Mouse (Mus musculus) limb, embryonic 13.5 days (tissue): ENCODE measurements around the gene Gm45623. TPM values are rescaled to one million over a fixed set of nuclear protein-coding genes. Genes with fewer than 3 reads are reported as not detected.

Experiments used
- ATAC-seq: fragments of 200-750 bp; cut with Nextera tagmentation; 2 replicates; pipeline ENCODE4 v1.8.0; 2017; ENCODE audit warnings: low read depth, moderate number of reproducible peaks, moderate TSS enrichment; ENCODE audit not compliant: low FRiP score
- H3K27ac ChIP-seq: fragments of 300-500 bp; sonication (generic); 2 replicates; pipeline ENCODE4 v1.5.1; 2015; ENCODE audit warnings: inconsistent platforms, mild to moderate bottlenecking, moderate library complexity
- H3K27me3 ChIP-seq: fragments of 300-500 bp; sonication (generic); 2 replicates; pipeline ENCODE4 v1.6.1; 2015; ENCODE audit warnings: mild to moderate bottlenecking, inconsistent platforms
- H3K36me3 ChIP-seq: fragments of 300-500 bp; sonication (generic); 2 replicates; pipeline ENCODE4 v1.6.1; 2015; ENCODE audit warnings: inconsistent platforms, mild to moderate bottlenecking, moderate library complexity
- H3K4me1 ChIP-seq: fragments of 300-500 bp; sonication (generic); 2 replicates; pipeline ENCODE4 v1.6.1; 2015; ENCODE audit warnings: inconsistent platforms
- H3K4me2 ChIP-seq: fragments of 300-500 bp; sonication (generic); replicated peaks from 2 replicates; pipeline ENCODE4 v1.6.1; 2015; ENCODE audit warnings: inconsistent platforms, mild to moderate bottlenecking, moderate library complexity
- H3K4me3 ChIP-seq: fragments of 300-500 bp; sonication (generic); 2 replicates; pipeline ENCODE4 v1.5.1; 2015; ENCODE audit warnings: moderate library complexity, mild to moderate bottlenecking, inconsistent platforms
- H3K9ac ChIP-seq: fragments of 300-500 bp; sonication (generic); 2 replicates; pipeline ENCODE4 v1.6.1; 2015; ENCODE audit warnings: mild to moderate bottlenecking, inconsistent platforms
- H3K9me3 ChIP-seq: fragments of 300-500 bp; sonication (generic); 2 replicates; pipeline ENCODE4 v1.6.1; 2016; ENCODE audit warnings: inconsistent platforms
- WGBS: fragments of 180-500 bp; shearing (Covaris S2); methylation state at CpG from one replicate; pipeline ENCODE4 v1.1.7; 2015; 5-methylcytosine and 5-hydroxymethylcytosine counted together
- polyA plus RNA-seq: library from polyadenylated mRNA; unstranded; fragments of >200 nt; fragmentation: Nextera tagmentation; extraction: Ambion mirVana; gene quantifications from 2 replicates; pipeline ENCODE4 v1.2.1, GENCODE M21; 2015

Gm45623 gene
- polyA plus RNA-seq, 1 experiment from 2014 or later: 0.10 TPM

DNA sequence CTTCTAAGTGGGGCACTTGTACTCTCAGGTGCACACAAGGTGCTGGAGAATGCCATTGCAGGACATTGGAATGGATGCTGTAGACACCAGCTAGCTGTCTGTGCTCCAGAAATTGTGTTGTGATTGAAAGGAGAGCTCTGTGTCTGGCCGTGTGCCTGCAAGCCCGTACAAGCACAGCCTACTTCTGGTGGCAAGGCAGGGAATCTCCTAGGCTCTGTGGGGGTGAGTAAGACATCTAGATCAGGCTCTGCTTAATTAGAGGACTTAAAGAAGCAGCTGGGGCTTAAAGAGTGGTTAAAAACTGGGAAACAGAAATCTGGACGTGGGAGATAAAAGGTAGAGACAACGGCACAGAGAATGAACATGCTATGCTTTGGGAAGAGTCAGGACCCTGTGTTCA lies 46.0 kb downstream of the Gm45623 start:
- Histone ChIP-seq H3K9me3 (no peaks in the 10 kb centered on the region), H3K27me3 (no peaks in the 10 kb centered on the region), H3K9ac (no peak overlapping the region), H3K4me1 (peaks cover 52% of the 10 kb centered on the region), H3K4me3 (no peak overlapping the region), H3K27ac (no peak overlapping the region), H3K36me3 (peaks cover 42% of the 10 kb centered on the region), H3K4me2 (no peak overlapping the region)
- no peak for ATAC-seq
- 81% methylated on average over 4 of the region's 4 CpGs for WGBS

GRCm38 (mm10) chr13:56707111-56707510 lies 46.5 kb downstream of the Gm45623 start:
- H3K4me3 ChIP-seq: no peak overlapping the region
- no peak overlapping the region for H3K4me2 ChIP-seq
- ATAC-seq: no peak
- H3K27ac ChIP-seq: no peak overlapping the region
- no peak overlapping the region for H3K9ac ChIP-seq
- peaks cover 57% of the 10 kb centered on the region for H3K4me1 ChIP-seq
- peaks cover 37% of the 10 kb centered on the region for H3K36me3 ChIP-seq
- no peaks in the 10 kb centered on the region for H3K27me3 ChIP-seq
- no peaks in the 10 kb centered on the region for H3K9me3 ChIP-seq
- 91% methylated on average over 4 of the region's 4 CpGs for WGBS

DNA sequence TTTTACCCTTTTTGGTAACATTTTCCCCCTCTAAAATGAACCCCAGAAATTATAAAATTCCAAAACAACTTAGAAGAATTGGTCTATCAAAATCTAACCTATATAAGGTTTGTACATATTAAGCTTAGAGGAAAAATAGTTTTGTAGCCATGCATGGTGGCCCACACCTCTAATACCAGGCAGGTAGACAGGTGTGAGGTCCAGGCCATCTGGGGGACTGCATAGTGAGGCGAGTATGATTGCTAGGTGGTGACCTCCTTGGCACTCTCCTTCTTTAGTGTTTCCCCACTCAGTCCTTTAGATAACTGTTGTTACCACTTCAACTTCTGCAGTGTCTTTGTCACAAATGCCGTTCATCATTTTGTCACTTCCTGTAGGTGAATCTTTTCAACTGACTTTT lies 49.0 kb downstream of the Gm45623 start:
- no peak for ATAC-seq
- no peaks in the 10 kb centered on the region for H3K27me3 ChIP-seq
- 59% methylated on average over 2 of the region's 2 CpGs for WGBS
- H3K4me2 ChIP-seq: peak overlapping the region; percentile 82
- H3K4me1 ChIP-seq: peaks cover 73% of the 10 kb centered on the region
- H3K9me3 ChIP-seq: no peaks in the 10 kb centered on the region
- H3K27ac ChIP-seq: peak overlapping the region; percentile 48; the same call in 1 of the 2 replicates
- H3K36me3 ChIP-seq: peaks cover 28% of the 10 kb centered on the region
- H3K9ac ChIP-seq: peak overlapping the region; percentile 97
- peak overlapping the region; percentile 76 for H3K4me3 ChIP-seq

GRCm38 (mm10) chr13:56703871-56704321 lies 49.7 kb downstream of the Gm45623 start:
- H3K36me3 ChIP-seq: peaks cover 21% of the 10 kb centered on the region
- peaks cover 73% of the 10 kb centered on the region for H3K4me1 ChIP-seq
- H3K4me2 ChIP-seq: peak overlapping the region; percentile 82
- H3K9me3 ChIP-seq: no peaks in the 10 kb centered on the region
- no peak; the same call in 1 of the 2 replicates for ATAC-seq
- peak overlapping the region; percentile 97 for H3K9ac ChIP-seq
- H3K27me3 ChIP-seq: no peaks in the 10 kb centered on the region
- peak overlapping the region; percentile 76 for H3K4me3 ChIP-seq
- H3K27ac ChIP-seq: peak overlapping the region; percentile 99
- WGBS: 1% methylated on average over 11 of the region's 11 CpGs

DNA sequence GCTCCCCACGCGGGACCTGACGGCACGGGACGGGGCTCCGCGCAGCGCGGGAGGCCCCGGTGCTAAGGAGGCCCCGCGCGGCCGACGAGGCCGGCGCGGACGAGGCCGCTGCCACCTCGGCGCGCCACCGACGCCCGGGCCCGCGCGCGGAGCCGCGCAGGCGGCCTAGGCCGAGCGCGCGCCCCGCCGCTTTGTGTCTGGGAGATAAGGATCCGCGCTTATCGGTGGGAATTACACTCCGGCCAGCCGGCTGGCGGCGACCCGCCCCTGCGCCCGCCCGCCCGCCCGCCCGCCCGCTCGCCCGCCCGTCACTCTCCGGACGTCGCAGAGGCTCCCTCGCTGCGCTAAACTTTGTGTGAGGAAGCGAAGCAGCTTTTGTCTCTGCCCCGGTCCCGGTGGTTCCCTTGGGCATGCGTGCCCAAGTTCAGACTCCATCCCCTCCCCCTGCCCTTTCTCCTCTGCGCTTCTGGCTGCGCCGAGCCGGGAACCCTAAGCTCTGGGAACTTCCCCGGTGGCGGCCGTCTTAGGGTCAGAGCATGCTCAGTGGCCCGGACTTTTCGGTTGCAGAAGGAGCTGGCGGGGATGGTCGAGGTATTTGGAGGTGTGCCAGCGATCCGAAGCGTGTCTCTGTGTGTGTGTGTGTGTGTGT lies 50.3 kb downstream of the Gm45623 start:
- Histone ChIP-seq H3K4me1 (peaks cover 78% of the 10 kb centered on the region), H3K4me3 (peak overlapping the region; percentile 76), H3K27ac (peak overlapping the region; percentile 99), H3K27me3 (no peaks in the 10 kb centered on the region), H3K9me3 (no peaks in the 10 kb centered on the region), H3K9ac (peak overlapping the region; percentile 97), H3K4me2 (peak overlapping the region; percentile 82), H3K36me3 (peaks cover 17% of the 10 kb centered on the region)
- under 1% methylated on average over 75 of the region's 80 CpGs for WGBS
- peak; percentile 38 for ATAC-seq

DNA sequence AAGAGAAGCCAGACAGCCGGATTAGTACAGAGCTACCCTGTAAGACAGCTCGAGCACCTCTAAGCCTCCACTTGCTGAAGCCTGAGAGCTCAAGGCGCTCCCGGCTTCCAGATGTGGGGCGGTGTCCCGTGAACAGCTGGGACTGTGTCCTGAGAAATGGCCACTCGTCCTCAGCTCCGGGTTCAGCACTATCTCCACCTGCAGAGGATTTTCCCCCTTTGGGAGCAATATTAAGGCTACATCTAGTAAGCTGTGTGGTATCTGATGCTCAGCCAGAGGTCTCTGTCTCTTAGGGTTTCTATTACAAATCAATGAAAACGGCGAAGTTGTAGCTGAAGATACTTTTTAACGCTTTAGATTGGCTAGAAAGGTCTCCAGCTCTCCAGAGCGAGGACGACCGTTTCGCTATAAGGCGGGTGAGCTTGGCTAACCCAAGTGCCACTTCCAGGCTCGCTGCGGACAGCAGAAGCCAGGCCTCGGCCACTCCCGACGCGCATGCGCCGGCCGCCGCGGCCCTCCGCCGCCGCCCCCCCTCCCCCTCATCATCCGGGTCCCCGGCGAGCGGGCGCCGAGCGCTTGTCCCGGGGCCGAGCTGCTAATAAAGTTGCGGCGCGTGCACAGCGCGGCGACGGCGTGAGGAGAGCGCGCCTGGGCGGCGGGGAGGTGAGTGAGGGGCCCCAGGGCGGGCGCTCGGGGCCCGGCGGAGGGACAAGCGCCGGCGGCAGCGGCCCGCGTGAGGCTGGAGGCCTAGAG lies 51.0 kb downstream of the Gm45623 start, which contains the start of gene Smad5:
Gene Smad5 (plus strand): TSS at position 542 of the 753 bp plus-strand sequence.
- no peaks in the 10 kb centered on the region for H3K9me3 ChIP-seq
- peak within 1 kb of the TSS; percentile 97 for H3K9ac ChIP-seq
- no peaks in the 10 kb centered on the region for H3K27me3 ChIP-seq
- H3K4me3 ChIP-seq: peak within 1 kb of the TSS; percentile 76
- peak; percentile 86 for ATAC-seq
- peaks cover 80% of the 10 kb centered on the region for H3K4me1 ChIP-seq
- H3K36me3 ChIP-seq: peaks cover 11% of the 10 kb centered on the region
- H3K27ac ChIP-seq: peak within 1 kb of the TSS; percentile 99
- WGBS: 1% methylated on average over 54 of the region's 62 CpGs
- peak within 1 kb of the TSS; percentile 82 for H3K4me2 ChIP-seq

Other genes with a start within 250 kb of the Gm45623 start
- 3.0 and 3.6 TPM in 2 replicates for gene Fbxl21, start 231.4 kb downstream of the Gm45623 start, polyA plus RNA-seq
- not detected in 2 replicates for gene Lect2, start 205.3 kb downstream of the Gm45623 start, polyA plus RNA-seq
- 180 and 183 TPM in 2 replicates for gene Tgfbi, start 144.3 kb downstream of the Gm45623 start, polyA plus RNA-seq
- 37.3 and 41.2 TPM in 2 replicates for gene Smad5, start 50.8 kb downstream of the Gm45623 start, polyA plus RNA-seq
- gene Trpc7, start 142.2 kb upstream of the Gm45623 start, polyA plus RNA-seq: 0.05 TPM in 1 of 2 replicates, not detected in the other